Mouse (Mus musculus): ENCODE measurements around the gene Atrnl1. TPM values are rescaled to one million over a fixed set of nuclear protein-coding genes. Genes with fewer than 3 reads are reported as not detected.
A peak's percentile ranks its signal among the peaks of the same experiment; 100 is the strongest.
"Not testable (repeated sequence)": the region's sequence is repeated elsewhere in the genome, so short reads cannot be mapped to it uniquely, and the experiment has no call there.

Atrnl1 gene
- total RNA-seq, 1 experiment from 2014 or later, result 6.6 TPM

GRCm38 (mm10) chr19:57997961-57998360, 387.1 kb downstream of the Atrnl1 start:
- no peak for ATAC-seq (replicated peaks; ENCODE audit: low read depth, poor library complexity, severe bottlenecking)

GRCm38 (mm10) chr19:58011636-58012035, 400.8 kb downstream of the Atrnl1 start:
- no peak for ATAC-seq (replicated peaks; ENCODE audit: low read depth, poor library complexity, severe bottlenecking)

GRCm38 (mm10) chr19:58015741-58016140, 404.9 kb downstream of the Atrnl1 start:
- no peak for ATAC-seq (replicated peaks; ENCODE audit: low read depth, poor library complexity, severe bottlenecking)

- ATAC-seq (replicated peaks; ENCODE audit: low read depth, poor library complexity, severe bottlenecking), result no peak
Measured at GRCm38 (mm10) chr19:58016561-58017453, 406.0 kb downstream of the Atrnl1 start.

- ATAC-seq (replicated peaks; ENCODE audit: low read depth, poor library complexity, severe bottlenecking), result no peak
Measured at GRCm38 (mm10) chr19:58017468-58017867, 406.6 kb downstream of the Atrnl1 start.

- ATAC-seq (replicated peaks; ENCODE audit: low read depth, poor library complexity, severe bottlenecking), result no peak
Measured at GRCm38 (mm10) chr19:58018698-58019097, 407.9 kb downstream of the Atrnl1 start.

GRCm38 (mm10) chr19:58021514-58022284, 410.9 kb downstream of the Atrnl1 start:
- ATAC-seq (replicated peaks; ENCODE audit: low read depth, poor library complexity, severe bottlenecking), result no peak

- peak; percentile 15; the same call in 1 of the 2 replicates for ATAC-seq (replicated peaks; ENCODE audit: low read depth, poor library complexity, severe bottlenecking)
Measured at GRCm38 (mm10) chr19:58023216-58023825, 412.5 kb downstream of the Atrnl1 start.

GRCm38 (mm10) chr19:58025053-58025452, 414.2 kb downstream of the Atrnl1 start:
- ATAC-seq (replicated peaks; ENCODE audit: low read depth, poor library complexity, severe bottlenecking), result no peak

- ATAC-seq (replicated peaks; ENCODE audit: low read depth, poor library complexity, severe bottlenecking), result no peak
Measured at GRCm38 (mm10) chr19:58029661-58030060, 418.8 kb downstream of the Atrnl1 start.

GRCm38 (mm10) chr19:58033241-58033640, 422.4 kb downstream of the Atrnl1 start:
- no peak for ATAC-seq (replicated peaks; ENCODE audit: low read depth, poor library complexity, severe bottlenecking)

- no peak for ATAC-seq (replicated peaks; ENCODE audit: low read depth, poor library complexity, severe bottlenecking)
Measured at GRCm38 (mm10) chr19:58036166-58036565, 425.3 kb downstream of the Atrnl1 start.

- no peak for ATAC-seq (replicated peaks; ENCODE audit: low read depth, poor library complexity, severe bottlenecking)
Measured at GRCm38 (mm10) chr19:58043120-58043519, 432.3 kb downstream of the Atrnl1 start.

GRCm38 (mm10) chr19:58043550-58043949, 432.7 kb downstream of the Atrnl1 start:
- no peak for ATAC-seq (replicated peaks; ENCODE audit: low read depth, poor library complexity, severe bottlenecking)

GRCm38 (mm10) chr19:58044816-58045215, 434.0 kb downstream of the Atrnl1 start:
- no peak for ATAC-seq (replicated peaks; ENCODE audit: low read depth, poor library complexity, severe bottlenecking)

GRCm38 (mm10) chr19:58046656-58047055, 435.8 kb downstream of the Atrnl1 start:
- no peak for ATAC-seq (replicated peaks; ENCODE audit: low read depth, poor library complexity, severe bottlenecking)

- ATAC-seq (replicated peaks; ENCODE audit: low read depth, poor library complexity, severe bottlenecking), result not testable (repeated sequence)
Measured at GRCm38 (mm10) chr19:58050410-58050809, 439.6 kb downstream of the Atrnl1 start.

- ATAC-seq (replicated peaks; ENCODE audit: low read depth, poor library complexity, severe bottlenecking), result no peak
Measured at GRCm38 (mm10) chr19:58050986-58051385, 440.2 kb downstream of the Atrnl1 start.

- no peak for ATAC-seq (replicated peaks; ENCODE audit: low read depth, poor library complexity, severe bottlenecking)
Measured at GRCm38 (mm10) chr19:58051905-58052304, 441.1 kb downstream of the Atrnl1 start.

GRCm38 (mm10) chr19:58052444-58053135, 441.8 kb downstream of the Atrnl1 start:
- ATAC-seq (replicated peaks; ENCODE audit: low read depth, poor library complexity, severe bottlenecking), result no peak

Measured in common myeloid progenitor, adult 5-6 weeks (primary cell).